Mouse (Mus musculus): ENCODE measurements at regions not wholly inside any gene's neighbourhood (a gene's known extent, or its start where the extent isn't known, plus 50 kb on each side); places are given as distances from the start of the nearest gene placed in this dataset.

- intact Hi-C loops (cut with DNase I), result no loop called here
- DNase-seq (ENCODE audit: low spot score in 2 of 2), result no peak
Observed at GRCm38 (mm10) chr5:4697346-4698095, 60.3 kb downstream of the Fzd1 start.

GRCm38 (mm10) chr5:4696701-4697100, 61.1 kb downstream of the Fzd1 start:
- intact Hi-C loops (cut with DNase I), result no loop called here
- no peak for DNase-seq (ENCODE audit: low spot score in 2 of 2)

- intact Hi-C loops (cut with DNase I), result no loop called here
Observed at GRCm38 (mm10) chr5:4689130-4689529, 68.7 kb downstream of the Fzd1 start.

DNA sequence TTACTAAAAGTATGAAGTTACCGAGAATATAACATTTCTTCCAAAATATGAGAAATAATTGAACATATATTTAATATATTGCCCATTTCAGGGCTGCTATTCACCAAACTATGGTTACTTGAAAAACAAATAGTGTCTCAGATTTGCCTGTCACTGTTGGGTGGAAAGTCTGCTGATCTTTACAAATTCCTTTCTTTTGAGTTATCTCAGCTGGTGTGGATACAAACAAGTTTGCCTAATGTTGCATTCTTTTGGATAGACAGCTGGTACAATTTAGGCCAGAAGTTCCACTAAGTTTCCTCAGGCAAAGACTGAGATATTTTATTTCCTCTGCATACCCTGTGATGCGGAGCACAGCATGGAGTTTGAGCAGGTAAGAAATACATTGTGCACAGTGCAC, 82.5 kb downstream of the Fzd1 start:
- DNase-seq (ENCODE audit: low spot score in 2 of 2), result no peak
- intact Hi-C loops (cut with DNase I), result no loop called here

More at GRCm38 (mm10) chr5:4689130-4689529, 68.7 kb downstream of the Fzd1 start:
- no peak for DNase-seq (ENCODE audit: low spot score in 2 of 2)

GRCm38 (mm10) chr5:4666381-4666780, 91.5 kb downstream of the Fzd1 start:
- intact Hi-C loops (cut with DNase I), result no loop called here
- no peak for DNase-seq (ENCODE audit: low spot score in 2 of 2)

DNA sequence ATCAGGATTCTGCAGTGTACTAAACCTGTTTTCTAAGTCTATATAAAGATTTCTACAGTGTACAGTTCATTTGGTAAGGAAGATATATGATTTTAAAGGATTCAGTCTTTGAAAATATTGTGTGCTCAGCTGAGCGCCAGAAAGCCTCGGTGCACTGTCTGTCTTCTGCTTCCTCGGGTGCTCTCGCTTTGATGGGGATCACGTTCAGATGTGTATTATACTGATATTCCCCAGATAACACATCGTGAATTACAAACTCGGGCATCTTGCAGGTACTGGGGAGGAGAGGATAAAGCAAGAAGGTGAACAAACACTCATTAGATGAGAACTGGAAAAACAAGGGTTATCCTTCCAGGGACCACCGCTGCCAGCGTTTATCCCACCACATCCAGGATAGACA, 91.9 kb downstream of the Fzd1 start:
- DNase-seq (ENCODE audit: low spot score in 2 of 2), result no peak
- intact Hi-C loops (cut with DNase I), result no loop called here

GRCm38 (mm10) chr5:4664918-4665317, 92.9 kb downstream of the Fzd1 start:
- intact Hi-C loops (cut with DNase I), result no loop called here

GRCm38 (mm10) chr5:4664488-4664887, 93.3 kb downstream of the Fzd1 start:
- intact Hi-C loops (cut with DNase I), result no loop called here

More at GRCm38 (mm10) chr5:4664918-4665317, 92.9 kb downstream of the Fzd1 start:
- no peak for DNase-seq (ENCODE audit: low spot score in 2 of 2)

DNA sequence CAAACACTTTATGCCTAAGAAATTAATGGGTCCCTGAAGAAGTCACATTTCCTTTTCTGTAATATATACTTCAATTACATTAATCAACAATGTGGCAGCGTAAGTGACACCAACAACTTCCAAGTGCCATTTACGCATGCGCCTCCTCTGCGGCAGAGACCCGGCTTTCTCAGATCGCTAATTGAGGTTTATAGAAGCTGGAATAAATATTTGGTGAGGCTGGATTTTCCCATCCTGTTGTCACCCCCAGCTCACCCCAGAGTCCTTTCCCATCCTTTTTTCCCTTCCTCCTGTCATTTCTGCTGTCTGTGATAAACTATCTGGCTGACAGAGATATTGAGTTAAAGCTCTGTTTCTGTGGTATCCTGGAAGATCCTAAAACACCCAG, 95.6 kb downstream of the Fzd1 start:
- no peak for DNase-seq (ENCODE audit: low spot score in 2 of 2)
- intact Hi-C loops (cut with DNase I), result no loop called here

More at GRCm38 (mm10) chr5:4664488-4664887, 93.3 kb downstream of the Fzd1 start:
- DNase-seq (ENCODE audit: low spot score in 2 of 2), result no peak

- intact Hi-C loops (cut with DNase I), result no loop called here
- no peak for DNase-seq (ENCODE audit: low spot score in 2 of 2)
Observed at GRCm38 (mm10) chr5:4661420-4662197, 96.2 kb downstream of the Fzd1 start.

DNA sequence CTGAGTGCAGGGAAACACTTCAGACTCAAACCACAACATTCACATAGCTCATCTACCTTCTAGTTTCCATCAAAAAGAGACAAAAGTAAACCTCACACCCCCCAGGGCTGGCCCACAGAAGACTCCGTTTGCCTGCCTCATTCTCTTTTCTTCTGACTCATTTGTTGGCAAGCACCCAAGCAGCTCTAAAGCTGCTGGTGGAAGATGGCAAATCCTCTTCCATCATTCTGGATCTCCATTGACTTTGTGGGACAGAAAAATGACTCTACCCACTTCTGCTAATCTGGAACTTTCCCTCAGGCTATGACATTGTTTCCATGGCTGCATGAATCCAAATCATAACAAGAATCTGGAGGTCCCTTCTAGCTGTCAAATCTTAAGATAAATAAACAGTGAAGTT, 99.9 kb downstream of the Fzd1 start:
- intact Hi-C loops (cut with DNase I), result no loop called here
- no peak for DNase-seq (ENCODE audit: low spot score in 2 of 2)

- no peak for DNase-seq (ENCODE audit: low spot score in 2 of 2)
- intact Hi-C loops (cut with DNase I), result no loop called here
Observed at GRCm38 (mm10) chr5:4654186-4654585, 103.6 kb downstream of the Fzd1 start.

- intact Hi-C loops (cut with DNase I), result no loop called here
- DNase-seq (ENCODE audit: low spot score in 2 of 2), result no peak
Observed at GRCm38 (mm10) chr5:4651167-4651955, 106.5 kb downstream of the Fzd1 start.

- DNase-seq (ENCODE audit: low spot score in 2 of 2), result no peak
Observed at GRCm38 (mm10) chr5:4650709-4651108, 107.1 kb downstream of the Fzd1 start.

GRCm38 (mm10) chr5:4649858-4650556, 107.8 kb downstream of the Fzd1 start:
- intact Hi-C loops (cut with DNase I), result no loop called here
- DNase-seq (ENCODE audit: low spot score in 2 of 2), result no peak

More at GRCm38 (mm10) chr5:4650709-4651108, 107.1 kb downstream of the Fzd1 start:
- intact Hi-C loops (cut with DNase I), result no loop called here

DNA sequence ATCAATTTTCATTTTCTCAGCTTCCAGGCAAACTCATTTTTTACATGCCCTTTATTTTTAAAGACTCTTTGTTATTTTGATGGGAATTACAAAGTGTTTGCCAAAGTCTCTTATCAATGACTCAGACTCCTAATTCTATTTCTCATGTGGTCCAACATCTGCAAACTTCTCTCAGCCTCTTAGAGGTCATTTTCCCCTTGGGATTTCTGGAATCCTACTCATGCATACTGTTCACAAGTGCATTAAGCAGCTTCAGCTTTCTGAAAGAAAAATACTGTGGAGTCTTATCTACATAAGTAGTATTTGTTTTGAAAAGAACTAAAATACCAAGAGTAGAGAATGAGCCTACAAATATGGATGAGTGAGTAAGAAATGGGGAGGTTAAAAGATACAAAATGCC, 116.8 kb downstream of the Fzd1 start:
- DNase-seq (ENCODE audit: low spot score in 2 of 2), result no peak
- intact Hi-C loops (cut with DNase I), result no loop called here

GRCm38 (mm10) chr5:4633763-4634162, 124.1 kb downstream of the Fzd1 start:
- intact Hi-C loops (cut with DNase I), result no loop called here
- DNase-seq (ENCODE audit: low spot score in 2 of 2), result no peak

DNA sequence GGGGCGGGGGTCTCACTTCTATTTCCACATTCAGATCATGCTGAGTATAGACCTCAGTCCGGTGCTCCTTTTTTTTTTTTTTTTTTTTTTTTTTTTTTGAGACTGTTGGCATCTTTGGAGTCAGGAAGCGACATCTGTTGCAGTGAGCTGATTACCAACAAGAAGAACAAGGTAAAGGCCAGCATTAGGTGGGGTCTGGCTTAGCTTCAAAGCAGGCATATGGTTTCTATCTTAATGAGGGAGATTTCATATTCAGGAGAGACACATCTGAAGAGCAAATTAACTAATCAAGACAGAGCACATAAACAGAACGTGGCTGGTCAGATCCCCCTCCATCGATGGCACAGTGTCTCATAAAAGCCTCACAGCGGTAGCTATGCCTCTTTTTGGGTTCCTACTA, 132.6 kb downstream of the Fzd1 start:
- intact Hi-C loops (cut with DNase I), result no loop called here
- no peak for DNase-seq (ENCODE audit: low spot score in 2 of 2)

GRCm38 (mm10) chr5:4623625-4624024, 134.2 kb downstream of the Fzd1 start:
- intact Hi-C loops (cut with DNase I), result no loop called here
- DNase-seq (ENCODE audit: low spot score in 2 of 2), result no peak

Measured in left cerebral cortex, postnatal 14 days (tissue).